Mouse (Mus musculus) kidney, adult 2 months (tissue): ENCODE results near the gene Pttg1. TPM values are rescaled to one million over a fixed set of nuclear protein-coding genes. Genes with fewer than 3 reads are reported as not detected.
A peak's percentile ranks its signal among the peaks of the same experiment; 100 is the strongest.

Experiments
- DNase-seq: peaks from one replicate; pipeline ENCODE4 v3.0.0; 2021
- H3K27ac ChIP-seq: fragments of 200-500 bp; 2 replicates; pipeline ENCODE4 v1.5.1; 2012; ENCODE audit warnings: low read depth, low read length, control low read depth, inconsistent platforms; ENCODE audit not compliant: insufficient read depth
- H3K27me3 ChIP-seq: fragments of 200-500 bp; replicated peaks from 2 replicates; pipeline ENCODE4 v1.6.1; 2012; ENCODE audit warnings: mild to moderate bottlenecking, moderate library complexity, low read length, inconsistent platforms; ENCODE audit not compliant: control insufficient read depth, insufficient read depth
- H3K36me3 ChIP-seq: fragments of 200-500 bp; 2 replicates; pipeline ENCODE4 v1.6.1; 2012; ENCODE audit warnings: mild to moderate bottlenecking, moderate library complexity, low read length, inconsistent platforms; ENCODE audit not compliant: control insufficient read depth, insufficient read depth
- H3K4me1 ChIP-seq: fragments of 200-500 bp; 2 replicates; pipeline ENCODE4 v1.6.1; 2011; ENCODE audit warnings: low read length; ENCODE audit not compliant: control insufficient read depth, insufficient read depth
- H3K4me3 ChIP-seq: fragments of 200-500 bp; 2 replicates; pipeline ENCODE4 v1.5.1; 2011; ENCODE audit warnings: mild to moderate bottlenecking, low read depth, low read length, control low read depth; ENCODE audit not compliant: insufficient read depth
- CTCF ChIP-seq: fragments of 200-500 bp; conservative IDR thresholded peaks from 2 replicates; pipeline ENCODE4 v1.5.1; 2011; ENCODE audit warnings: low read depth, mild to moderate bottlenecking, control low read depth, low read length, moderate library complexity, mixed read lengths; ENCODE audit not compliant: insufficient read depth, insufficient read length
- POLR2A ChIP-seq: fragments of 200-500 bp; IDR thresholded peaks from one replicate; pipeline ENCODE4 v1.6.1; 2011; ENCODE audit warnings: low read depth, low read length, control low read depth
- WGBS: fragments of 180-500 bp; shearing (Covaris S2); methylation state at CpG from one replicate; pipeline ENCODE4 v1.1.7; 2018; 5-methylcytosine and 5-hydroxymethylcytosine counted together
- polyA plus RNA-seq: library from polyadenylated mRNA; depleted of rRNA; stranded (reverse); fragments of >200 nt; gene quantifications from 2 replicates; pipeline ENCODE4 v1.2.3, GENCODE M21; 2012

Gene Pttg1
- polyA plus RNA-seq, 1 experiment: 45.4 TPM

DNA sequence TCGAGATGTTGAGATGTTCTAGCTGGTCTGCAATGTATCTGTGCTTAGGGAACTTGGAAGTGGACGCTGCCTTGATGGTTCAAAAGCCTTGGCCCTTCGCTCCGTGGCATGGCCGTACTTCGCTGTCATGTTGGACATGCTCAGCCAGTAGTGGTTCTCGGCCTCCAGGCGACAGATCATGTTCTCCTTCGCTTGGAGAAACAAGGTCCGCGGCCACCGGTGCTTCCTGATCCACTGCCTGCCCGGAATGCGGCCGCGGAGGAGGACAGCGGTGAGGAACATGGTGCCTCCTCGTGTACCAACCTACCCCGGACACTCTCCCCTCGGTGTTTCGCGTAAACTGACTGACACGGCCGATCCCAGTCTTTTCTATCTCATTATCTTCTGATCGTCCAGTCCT is 37.2 kb upstream of the Pttg1 start:
- no peak for TF ChIP-seq CTCF
- no peak for TF ChIP-seq POLR2A
- DNase-seq: no peak
- 93% methylated on average over 25 of the region's 25 CpGs for WGBS
- Histone ChIP-seq H3K4me3 (no peak overlapping the region), H3K27me3 (no peaks in the 10 kb centered on the region), H3K36me3 (no peaks in the 10 kb centered on the region), H3K4me1 (no peaks in the 10 kb centered on the region), H3K27ac (no peak overlapping the region)

DNA sequence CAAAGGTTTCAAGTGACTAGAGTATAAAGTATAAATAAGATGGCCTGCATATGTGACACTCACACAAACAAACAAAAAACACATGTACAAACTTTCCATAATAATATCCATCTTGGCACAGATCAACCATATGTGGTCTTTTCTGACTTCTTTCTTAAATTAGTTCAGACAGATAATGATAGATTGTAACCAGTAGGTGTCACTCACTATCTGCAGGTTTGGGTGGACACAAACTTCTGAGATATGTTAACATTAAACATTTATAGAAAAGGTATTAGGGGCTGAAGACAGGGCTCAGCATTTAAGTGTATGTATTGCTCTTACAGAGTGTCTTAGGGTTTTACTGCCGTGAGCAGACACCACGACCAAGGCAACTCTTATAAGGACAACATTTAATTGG is 26.2 kb upstream of the Pttg1 start:
- H3K27me3 ChIP-seq: no peaks in the 10 kb centered on the region
- 57% methylated on average over 2 of the region's 2 CpGs for WGBS
- H3K4me3 ChIP-seq: no peak overlapping the region
- H3K4me1 ChIP-seq: no peaks in the 10 kb centered on the region
- DNase-seq: no peak
- no peak overlapping the region for H3K27ac ChIP-seq
- TF ChIP-seq POLR2A: no peak
- no peak for TF ChIP-seq CTCF
- H3K36me3 ChIP-seq: 0 out of 2 replicates have a peak, but pooled peaks cover under 1% of the 10 kb centered on the region

DNA sequence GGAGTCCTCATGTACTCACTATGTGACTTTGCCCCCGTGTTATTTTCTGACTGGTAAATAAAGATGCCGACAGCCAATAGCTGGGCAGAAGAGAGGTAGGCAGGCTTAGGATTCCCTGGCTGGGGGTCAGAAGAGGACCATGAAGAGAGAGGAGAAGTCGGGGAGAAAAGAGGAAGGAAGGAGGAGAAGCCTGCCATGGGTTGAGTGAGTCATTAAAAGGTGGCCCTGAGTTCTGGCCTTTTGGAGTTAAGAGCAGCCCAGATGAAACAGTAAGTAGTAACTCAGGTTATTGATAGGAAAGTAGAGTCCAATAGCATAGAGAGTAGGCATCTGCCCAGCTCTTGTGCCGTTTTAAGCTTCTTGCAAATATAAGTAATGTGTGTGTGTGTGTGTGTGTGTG is 25.3 kb upstream of the Pttg1 start:
- 64% methylated on average over 4 of the region's 4 CpGs for WGBS
- Histone ChIP-seq H3K27me3 (no peaks in the 10 kb centered on the region), H3K4me3 (no peak overlapping the region), H3K36me3 (peaks cover 2% of the 10 kb centered on the region; the same call in 1 of the 2 replicates), H3K4me1 (no peaks in the 10 kb centered on the region), H3K27ac (no peak overlapping the region)
- no peak for DNase-seq
- TF ChIP-seq POLR2A: no peak

GRCm38 (mm10) chr11:43449916-43450315 is 23.9 kb upstream of the Pttg1 start:
- Histone ChIP-seq H3K4me3 (no peak overlapping the region), H3K36me3 (peaks cover 3% of the 10 kb centered on the region), H3K4me1 (no peaks in the 10 kb centered on the region), H3K27ac (no peak overlapping the region), H3K27me3 (no peaks in the 10 kb centered on the region)
- no peak for DNase-seq
- no peak for TF ChIP-seq POLR2A
- 69% methylated on average over 2 of the region's 2 CpGs for WGBS

DNA sequence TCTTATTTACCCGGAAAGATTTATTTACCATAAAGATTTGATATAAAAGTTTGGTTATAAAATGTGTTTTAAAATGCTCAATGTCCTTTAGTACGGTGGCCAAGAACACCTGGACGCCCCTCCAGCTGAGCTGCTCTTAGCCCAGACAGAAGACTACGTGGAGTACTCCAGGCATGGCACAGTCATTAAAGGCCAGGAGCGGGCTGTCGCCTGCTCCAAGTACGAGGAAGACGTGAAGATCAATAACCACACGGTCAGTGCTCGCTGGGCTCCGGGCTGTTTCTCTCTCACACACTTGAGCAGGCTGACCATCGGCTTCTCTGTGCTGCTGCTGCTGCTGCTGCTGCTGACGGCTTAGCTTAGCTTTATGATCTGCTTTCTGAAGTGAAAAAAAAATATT is 17.1 kb upstream of the Pttg1 start:
- Histone ChIP-seq H3K27me3 (no peaks in the 10 kb centered on the region), H3K4me3 (no peak overlapping the region), H3K4me1 (no peaks in the 10 kb centered on the region), H3K36me3 (peaks cover 13% of the 10 kb centered on the region), H3K27ac (no peak overlapping the region)
- no peak for TF ChIP-seq CTCF
- no peak for DNase-seq
- WGBS: 95% methylated on average over 13 of the region's 13 CpGs

DNA sequence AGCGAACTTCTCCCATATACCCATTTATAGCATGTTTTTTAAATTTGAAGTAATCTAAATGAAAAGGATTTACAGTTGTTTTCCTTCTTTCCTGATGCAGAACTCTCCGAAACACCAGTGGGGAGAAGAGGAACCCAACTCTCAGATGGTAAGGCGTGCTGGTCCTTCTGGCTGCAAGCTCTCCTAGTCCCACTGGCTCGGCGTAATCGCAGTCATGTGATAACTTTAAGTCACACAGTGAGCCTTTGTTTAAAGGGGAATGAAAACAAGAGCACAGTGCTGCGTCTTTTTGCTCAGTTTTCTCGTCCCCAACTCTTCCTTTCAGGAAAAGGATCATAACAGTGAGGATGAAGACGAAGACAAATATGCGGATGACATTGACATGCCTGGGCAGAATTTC is 15.1 kb upstream of the Pttg1 start:
- Histone ChIP-seq H3K27me3 (no peaks in the 10 kb centered on the region), H3K4me1 (no peaks in the 10 kb centered on the region), H3K4me3 (no peak overlapping the region), H3K27ac (no peak overlapping the region), H3K36me3 (peaks cover 13% of the 10 kb centered on the region)
- TF ChIP-seq CTCF (no peak), POLR2A (no peak)
- DNase-seq: no peak
- WGBS: 96% methylated on average over 10 of the region's 10 CpGs

DNA sequence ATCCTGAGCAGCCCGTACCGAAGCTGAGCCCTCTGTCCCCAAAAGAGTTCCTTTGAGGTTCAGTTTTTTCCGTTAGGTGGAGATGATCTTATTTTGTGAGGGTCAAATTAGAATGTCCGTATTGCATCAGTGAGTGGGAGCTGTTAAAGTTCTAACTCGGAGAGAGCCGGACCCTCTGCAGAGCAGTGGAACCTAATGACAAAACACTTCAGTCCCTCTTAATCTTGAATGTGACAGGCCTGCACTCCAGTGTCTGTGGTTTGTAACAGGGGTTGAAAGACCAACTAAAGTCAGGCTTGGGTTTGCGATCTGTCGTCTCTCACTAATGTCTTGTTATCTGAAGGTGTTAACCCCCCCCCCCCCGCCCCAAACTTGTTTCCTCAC is 8.0 kb upstream of the Pttg1 start:
- Histone ChIP-seq H3K36me3 (peaks cover 3% of the 10 kb centered on the region), H3K4me3 (peak overlapping the region; percentile 99), H3K27me3 (no peaks in the 10 kb centered on the region), H3K4me1 (peaks cover 6% of the 10 kb centered on the region; the same call in 1 of the 2 replicates), H3K27ac (peak overlapping the region; percentile 88)
- no peak for DNase-seq
- no peak for TF ChIP-seq POLR2A
- TF ChIP-seq CTCF: no peak
- WGBS: 0% methylated on average over 9 of the region's 9 CpGs
